Mouse (Mus musculus) spleen, postnatal 36 days (tissue): Measurements from ENCODE around the gene Rnf114.

Experiments used
- DNase-seq, 2 experiments: peaks; one replicate each; pipeline ENCODE4 v3.0.0; 2022; ENCODE audit warnings: low spot score in 2 of 2, mixed read lengths in 1 of 2

Rnf114 gene

GRCm38 (mm10) chr2:167539536-167540476, 47.4 kb downstream of the Rnf114 start:
- no peak for DNase-seq

DNA sequence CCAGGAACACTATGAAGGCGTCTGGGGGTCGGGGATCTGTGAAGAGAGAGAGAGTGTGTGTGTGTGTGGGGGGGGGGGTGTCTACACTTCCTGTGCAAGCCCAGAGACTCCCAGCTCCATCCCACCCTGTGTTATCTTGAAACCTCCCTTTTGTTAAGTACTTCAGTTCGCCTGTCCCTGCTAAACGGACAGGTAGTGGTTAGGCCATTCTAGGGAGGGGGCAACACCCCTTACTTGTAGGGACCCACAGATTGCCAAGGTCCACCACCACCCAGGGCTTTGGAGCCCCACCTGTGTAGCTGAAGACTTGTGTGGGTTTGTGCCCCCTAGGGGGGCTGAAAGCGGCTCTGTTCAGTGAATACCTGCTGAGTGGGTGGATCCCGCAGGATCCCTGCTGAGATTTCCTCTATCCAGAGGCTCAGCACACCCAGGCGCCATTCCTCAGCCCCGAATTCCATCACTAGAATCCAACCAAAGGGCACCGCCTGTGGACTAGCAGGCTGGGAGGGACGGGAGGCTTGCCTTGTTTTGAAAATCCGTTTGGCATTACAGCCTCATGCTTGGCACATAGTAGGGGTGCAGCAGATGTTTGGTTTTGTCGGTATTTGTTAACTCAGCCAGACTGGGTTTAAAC, 48.1 kb downstream of the Rnf114 start:
- DNase-seq, result no peak

DNA sequence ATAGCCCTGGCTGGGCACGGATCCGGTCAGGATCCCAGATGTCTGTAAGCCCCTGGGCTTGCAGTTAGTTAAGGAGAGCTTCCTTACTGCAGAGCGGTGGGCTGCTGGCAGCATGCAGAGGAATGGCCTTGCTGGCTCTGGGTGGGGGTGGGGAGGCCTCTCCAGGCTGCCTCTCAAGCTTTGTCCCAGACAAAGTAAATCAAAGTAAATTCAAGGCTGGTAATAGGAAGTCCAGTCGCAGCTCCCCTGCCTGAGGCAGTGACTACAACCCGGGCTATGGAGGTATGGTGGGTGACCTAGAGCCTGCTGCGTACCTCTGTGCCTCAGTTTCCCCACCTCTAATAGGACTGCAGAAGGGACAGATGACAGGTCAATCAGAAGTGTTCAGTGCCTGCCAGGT, 48.9 kb downstream of the Rnf114 start:
- DNase-seq, result no peak

GRCm38 (mm10) chr2:167541761-167542160, 49.3 kb downstream of the Rnf114 start:
- DNase-seq, result no peak

DNA sequence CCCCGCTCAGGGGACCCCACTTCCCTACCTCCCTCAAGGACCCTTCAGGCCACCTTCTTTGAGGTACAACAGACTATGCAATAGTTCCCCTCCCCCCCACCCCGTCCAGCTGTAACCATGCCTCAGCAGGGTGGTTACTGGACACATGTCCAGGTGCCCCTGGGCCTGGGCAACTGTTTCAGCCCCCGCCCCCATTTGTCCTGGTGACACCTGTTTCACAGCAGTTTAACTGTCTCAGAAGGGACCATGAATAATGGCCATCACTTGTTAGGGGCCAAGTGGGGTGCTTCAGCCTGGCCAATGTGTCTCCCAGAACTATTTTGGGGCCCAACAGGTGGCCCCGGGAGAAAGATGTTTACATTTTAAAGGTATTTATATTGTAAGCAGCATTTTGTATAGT, 49.9 kb downstream of the Rnf114 start:
- no peak for DNase-seq

DNA sequence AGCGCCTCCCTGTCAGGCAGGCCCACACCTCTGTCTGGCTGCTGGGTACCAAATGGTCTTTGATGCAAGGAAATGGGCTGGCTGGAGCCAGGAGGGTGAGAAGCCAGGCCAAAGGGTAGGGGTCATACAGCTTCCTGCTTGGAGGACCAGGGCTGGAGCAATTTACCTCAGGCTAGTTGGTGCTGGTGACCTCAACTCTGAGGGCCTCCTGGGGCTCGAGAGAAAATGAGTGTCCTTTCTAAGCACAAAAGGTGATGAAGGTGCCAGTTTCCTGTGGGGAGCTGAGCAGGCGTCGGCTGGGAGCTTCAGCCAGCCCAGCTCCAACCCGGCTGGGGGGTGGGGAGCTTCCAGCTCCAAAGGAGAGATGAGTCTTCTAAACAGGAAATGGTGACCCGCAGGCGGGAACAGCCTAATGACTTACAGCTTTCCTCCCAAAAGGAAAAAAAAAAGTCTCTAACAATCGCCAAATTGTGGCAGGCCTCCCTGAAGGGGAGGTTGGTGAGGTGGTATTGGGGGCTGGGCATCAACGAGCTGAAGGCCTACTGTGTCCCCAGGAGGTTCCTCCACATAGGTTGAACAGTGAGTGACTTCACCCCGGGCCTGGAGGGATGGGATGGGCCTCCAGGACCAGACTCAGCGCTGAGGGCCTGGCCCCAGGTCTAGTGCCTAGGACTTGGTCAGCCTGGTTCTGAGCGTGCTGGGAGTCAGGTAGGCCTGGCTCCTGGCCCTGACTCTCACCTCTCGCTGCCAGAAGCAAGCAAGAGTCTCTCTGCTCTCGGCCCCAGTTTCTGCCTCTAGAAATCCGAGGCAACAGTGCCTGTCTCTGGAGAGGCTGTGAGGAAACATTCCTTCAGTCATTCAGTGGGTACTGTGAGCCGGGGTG, 50.9 kb downstream of the Rnf114 start:
- no peak for DNase-seq

GRCm38 (mm10) chr2:167544004-167544356, 51.5 kb downstream of the Rnf114 start:
- no peak for DNase-seq

- no peak for DNase-seq
Observed at GRCm38 (mm10) chr2:167544456-167544855, 52.0 kb downstream of the Rnf114 start.

DNA sequence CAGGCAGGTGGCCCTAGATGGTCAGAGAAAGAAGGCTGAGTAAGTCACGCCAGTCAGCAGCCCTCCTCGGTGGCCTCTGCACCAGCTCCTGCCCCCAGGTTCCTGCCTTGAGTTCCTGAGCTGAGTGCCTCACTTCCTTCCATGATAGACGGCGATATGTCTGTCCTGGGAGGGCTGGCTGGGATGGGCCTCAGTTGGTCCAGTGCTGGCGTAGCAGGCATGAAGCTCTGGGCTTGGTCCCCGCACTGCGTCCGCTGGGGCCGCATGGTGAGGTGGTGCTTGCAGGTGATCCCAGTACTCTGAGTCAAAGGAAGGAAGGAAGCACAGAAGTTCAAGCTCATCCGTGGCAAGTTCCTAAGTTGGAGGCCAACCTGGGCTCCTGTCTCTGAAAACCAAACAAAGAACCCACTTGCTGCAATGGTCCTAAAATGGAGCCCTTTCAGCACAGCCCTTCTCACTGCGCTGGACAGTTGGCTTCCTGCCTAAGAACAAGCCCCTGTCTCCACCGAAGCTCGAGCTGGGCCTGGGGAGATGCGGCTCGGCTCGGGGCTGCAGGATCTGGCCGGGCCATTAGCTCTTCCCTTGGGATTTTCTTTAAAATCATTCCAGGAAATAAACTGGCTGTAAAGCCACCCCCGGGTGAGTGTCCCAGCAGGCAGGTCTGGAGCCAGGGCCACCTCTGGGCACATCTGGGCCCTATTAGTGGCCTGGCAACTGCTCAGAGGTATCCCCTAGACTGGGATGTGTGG, 54.2 kb downstream of the Rnf114 start:
- no peak for DNase-seq

DNA sequence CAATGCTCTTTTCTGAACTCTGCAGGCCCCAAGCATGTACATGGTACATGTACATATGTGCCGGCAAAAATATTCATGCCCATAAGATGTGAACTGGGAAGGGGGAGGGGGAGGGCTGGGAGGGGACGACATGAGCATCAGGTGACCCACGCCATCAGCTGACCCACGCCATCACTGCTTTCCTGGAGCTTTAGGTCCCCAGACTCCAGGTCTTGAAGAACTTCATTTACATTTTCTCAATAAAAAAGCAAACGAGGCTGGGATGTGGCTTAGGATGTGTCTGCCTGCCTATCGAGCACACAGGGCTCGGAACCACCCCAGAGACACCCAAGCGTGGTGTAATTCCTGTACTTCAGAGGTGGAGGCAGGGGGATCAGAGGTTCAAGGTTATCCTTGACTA, 55.0 kb downstream of the Rnf114 start:
- no peak for DNase-seq

- no peak for DNase-seq
Observed at GRCm38 (mm10) chr2:167548961-167549360, 56.5 kb downstream of the Rnf114 start.

GRCm38 (mm10) chr2:167550341-167550854, 58.0 kb downstream of the Rnf114 start:
- no peak for DNase-seq

GRCm38 (mm10) chr2:167551342-167551920, 59.0 kb downstream of the Rnf114 start:
- peak; percentile 49 to 50 for DNase-seq

- DNase-seq, result no peak
Observed at GRCm38 (mm10) chr2:167552292-167552691, 59.8 kb downstream of the Rnf114 start.

GRCm38 (mm10) chr2:167552927-167553402, 60.5 kb downstream of the Rnf114 start:
- no peak for DNase-seq

GRCm38 (mm10) chr2:167555766-167556165, 63.3 kb downstream of the Rnf114 start:
- peak; percentile 34 to 40 for DNase-seq

- DNase-seq, result no peak
Observed at GRCm38 (mm10) chr2:167559413-167559812, 67.0 kb downstream of the Rnf114 start.

DNA sequence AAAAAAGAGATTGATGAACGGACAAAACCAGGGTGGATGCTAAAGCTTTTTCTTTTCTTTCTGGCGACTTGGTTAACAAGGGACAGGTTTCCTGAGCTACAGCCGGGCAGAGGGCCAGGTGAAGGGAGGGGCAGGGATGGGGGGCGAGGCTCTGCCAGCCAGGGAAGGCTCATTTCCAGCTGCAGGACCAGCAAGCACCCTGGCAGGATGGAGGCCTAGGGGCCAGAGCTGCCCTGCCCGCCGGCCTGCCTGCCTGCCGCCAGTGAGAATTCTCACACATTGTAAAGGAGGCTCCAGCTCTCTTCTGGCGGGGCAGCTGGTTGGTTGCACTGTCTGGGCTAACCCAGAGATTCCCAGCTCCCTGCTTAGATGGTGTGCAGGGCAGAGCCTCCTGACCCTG, 69.7 kb downstream of the Rnf114 start:
- no peak for DNase-seq

DNA sequence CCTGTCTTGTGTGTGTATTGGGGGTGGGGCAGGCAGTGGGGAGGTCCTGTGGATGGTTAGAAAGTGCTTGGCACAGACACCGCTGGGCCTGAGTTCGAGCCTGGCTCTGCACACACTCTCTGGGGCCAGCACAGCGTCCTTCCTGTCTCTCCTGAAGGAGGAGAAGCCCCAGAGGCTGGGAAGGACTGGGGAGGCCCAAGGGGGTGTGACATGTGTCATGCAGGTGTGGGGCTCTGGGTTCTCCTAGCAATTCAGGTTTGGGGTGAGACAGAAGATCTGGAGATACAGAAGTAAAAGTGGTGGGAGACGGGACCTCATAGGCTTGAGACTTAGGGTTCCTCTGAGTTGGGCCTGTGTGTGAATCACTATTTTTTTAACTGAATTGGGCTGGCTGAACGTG, 70.6 kb downstream of the Rnf114 start:
- no peak for DNase-seq

DNA sequence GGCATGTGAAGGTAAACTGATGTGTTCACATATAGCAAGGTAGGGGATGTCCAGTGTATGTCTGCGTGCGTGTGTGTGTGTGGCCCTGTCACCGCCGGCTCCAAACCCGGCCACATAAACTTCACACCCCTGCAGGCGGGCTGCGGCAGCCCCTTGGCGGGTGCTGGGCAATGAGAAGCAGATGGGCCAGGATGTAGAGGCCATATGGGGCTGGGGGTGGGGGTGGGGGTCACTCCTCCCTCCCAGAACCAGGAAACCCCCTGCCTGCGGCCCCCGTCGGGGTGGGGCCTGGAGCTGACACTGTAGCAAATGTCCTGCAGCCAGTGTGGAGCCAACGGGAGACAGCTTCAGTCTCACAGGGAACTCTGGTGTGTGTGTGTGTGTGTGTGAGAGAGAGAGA, 71.3 kb downstream of the Rnf114 start:
- DNase-seq, result no peak
